Mouse (Mus musculus) CH12.LX (cell line): Measurements from ENCODE around the gene Ppp2r5c. TPM values are rescaled to one million over a fixed set of nuclear protein-coding genes. Genes with fewer than 3 reads are reported as not detected.
A peak's percentile ranks its signal among the peaks of the same experiment; 100 is the strongest.

Experiments used
- DNase-seq: peaks from one replicate; pipeline ENCODE4 v3.0.0-alpha.2; 2013; ENCODE audit errors: extremely low read depth
- H3K27ac ChIP-seq: 2 replicates; pipeline ENCODE4 v1.5.1; 2012; ENCODE audit warnings: low read depth, mild to moderate bottlenecking, control low read depth, moderate library complexity; ENCODE audit not compliant: insufficient read depth
- H3K27me3 ChIP-seq: replicated peaks from 2 replicates; pipeline ENCODE3; 2012; ENCODE audit warnings: inconsistent platforms
- H3K36me3 ChIP-seq, 2 experiments: replicated peaks in 1 of 2; 2 replicates each; pipeline versions ENCODE3 to v1.6.1; 2012; ENCODE audit warnings: inconsistent platforms in 1 of 2, low read length in 1 of 2, mild to moderate bottlenecking in 1 of 2, mixed read lengths in 1 of 2, moderate library complexity in 1 of 2; ENCODE audit not compliant: control insufficient read depth in 1 of 2, insufficient read depth in 1 of 2
- H3K4me1 ChIP-seq, 2 experiments: 2 replicates each; pipeline ENCODE4 v1.6.1; 2012; ENCODE audit warnings: inconsistent platforms in 1 of 2, moderate library complexity in 1 of 2; ENCODE audit not compliant: insufficient read depth in 2 of 2, control insufficient read depth in 1 of 2
- H3K4me2 ChIP-seq: 2 replicates; pipeline ENCODE4 v1.6.1; 2012; ENCODE audit warnings: low read depth, mild to moderate bottlenecking, control low read depth; ENCODE audit not compliant: poor library complexity, insufficient read depth, severe bottlenecking
- H3K4me3 ChIP-seq, 3 experiments: fragments of 150-350 bp in 1 of 3; sonication (generic) in 1 of 3; replicated peaks in 1 of 3; 2 replicates each; pipeline versions ENCODE3 to v1.5.1; 2011 to 2012; ENCODE audit warnings: low read depth in 2 of 3, low read length in 2 of 3, mild to moderate bottlenecking in 2 of 3, moderate library complexity in 2 of 3, control low read depth in 1 of 3, improper control_type of control experiment in 1 of 3, inconsistent platforms in 1 of 3, mixed read lengths in 1 of 3; ENCODE audit not compliant: poor library complexity in 1 of 3
- H3K79me2 ChIP-seq: replicated peaks from 2 replicates; pipeline ENCODE4 v1.6.1; 2012; ENCODE audit warnings: mild to moderate bottlenecking, moderate library complexity; ENCODE audit not compliant: control insufficient read depth, poor library complexity, insufficient read depth, severe bottlenecking; ENCODE audit errors: extremely low read depth
- H3K9ac ChIP-seq: 2 replicates; pipeline ENCODE4 v1.6.1; 2012; ENCODE audit warnings: low read depth, mild to moderate bottlenecking, control low read depth, moderate library complexity; ENCODE audit not compliant: insufficient read depth
- H3K9me3 ChIP-seq: replicated peaks from 2 replicates; pipeline ENCODE3; 2012; ENCODE audit warnings: low read length, inconsistent platforms, mixed read lengths
- BHLHE40 ChIP-seq: IDR thresholded peaks from 2 replicates; pipeline ENCODE4 v1.6.1; 2011; ENCODE audit warnings: mild to moderate bottlenecking, low read depth, low read length, improper control_type of control experiment
- CHD2 ChIP-seq: IDR thresholded peaks from 2 replicates; pipeline ENCODE4 v1.6.1; 2011; ENCODE audit warnings: low read length, improper control_type of control experiment
- CTCF ChIP-seq, 2 experiments: IDR thresholded peaks in 1 of 2; conservative IDR thresholded peaks in 1 of 2; 2 replicates each; pipeline ENCODE4 v1.5.1; 2011 to 2012; ENCODE audit warnings: low read depth in 2 of 2, low read length in 2 of 2, improper control_type of control experiment in 1 of 2, inconsistent platforms in 1 of 2, mild to moderate bottlenecking in 1 of 2, moderate library complexity in 1 of 2
- E2F4 ChIP-seq: IDR thresholded peaks from 2 replicates; pipeline ENCODE4 v1.6.1; 2011; ENCODE audit warnings: low read depth, low read length, improper control_type of control experiment; ENCODE audit not compliant: insufficient replicate concordance
- EP300 ChIP-seq: IDR thresholded peaks from 2 replicates; pipeline ENCODE4 v1.6.1; 2011; ENCODE audit warnings: low read length, improper control_type of control experiment
- GABPA ChIP-seq: IDR thresholded peaks from 2 replicates; pipeline ENCODE4 v1.6.1; 2012; ENCODE audit warnings: low read depth, low read length, improper control_type of control experiment, inconsistent platforms; ENCODE audit not compliant: insufficient replicate concordance
- HCFC1 ChIP-seq: IDR thresholded peaks from 2 replicates; pipeline ENCODE4 v1.6.1; 2012; ENCODE audit warnings: low read depth, mild to moderate bottlenecking, inconsistent platforms, low read length, improper control_type of control experiment
- IRF4 ChIP-seq: IDR thresholded peaks from 2 replicates; pipeline ENCODE4 v1.6.1; 2014; ENCODE audit warnings: low read depth, mild to moderate bottlenecking, inconsistent platforms, low read length, improper control_type of control experiment
- JUN ChIP-seq: IDR thresholded peaks from 2 replicates; pipeline ENCODE4 v1.6.1; 2011; ENCODE audit warnings: low read depth, mild to moderate bottlenecking, low read length, improper control_type of control experiment, moderate library complexity; ENCODE audit not compliant: insufficient read depth
- MAFK ChIP-seq: IDR thresholded peaks from 2 replicates; pipeline ENCODE4 v1.6.1; 2011; ENCODE audit warnings: low read length, improper control_type of control experiment; ENCODE audit not compliant: insufficient replicate concordance
- MAZ ChIP-seq: IDR thresholded peaks from 2 replicates; pipeline ENCODE4 v1.6.1; 2012; ENCODE audit warnings: low read depth, mild to moderate bottlenecking, inconsistent platforms, low read length, improper control_type of control experiment, moderate library complexity
- MEF2A ChIP-seq: IDR thresholded peaks from 2 replicates; pipeline ENCODE4 v1.6.1; 2014; ENCODE audit warnings: low read depth, mild to moderate bottlenecking, inconsistent platforms, low read length, improper control_type of control experiment, borderline replicate concordance
- MYC ChIP-seq: IDR thresholded peaks from 2 replicates; pipeline ENCODE4 v1.6.1; 2011; ENCODE audit warnings: low read depth, mild to moderate bottlenecking, improper control_type of control experiment, low read length
- NELFE ChIP-seq: IDR thresholded peaks from 2 replicates; pipeline ENCODE4 v1.6.1; 2011; ENCODE audit warnings: low read depth, low read length, improper control_type of control experiment
- PAX5 ChIP-seq: IDR thresholded peaks from 2 replicates; pipeline ENCODE4 v1.6.1; 2012; ENCODE audit warnings: low read length, inconsistent platforms, mixed read lengths
- RAD21 ChIP-seq: IDR thresholded peaks from 2 replicates; pipeline ENCODE4 v1.6.1; 2011; ENCODE audit warnings: low read depth, mild to moderate bottlenecking, low read length, improper control_type of control experiment, moderate library complexity
- SMC3 ChIP-seq: IDR thresholded peaks from 2 replicates; pipeline ENCODE4 v1.6.1; 2011; ENCODE audit warnings: low read depth, low read length, improper control_type of control experiment
- UBTF ChIP-seq: IDR thresholded peaks from 2 replicates; pipeline ENCODE4 v1.6.1; 2012; ENCODE audit warnings: low read depth, mild to moderate bottlenecking, inconsistent platforms, low read length, improper control_type of control experiment, moderate library complexity
- USF2 ChIP-seq: conservative IDR thresholded peaks from 2 replicates; pipeline ENCODE4 v1.6.1; 2011; ENCODE audit warnings: low read depth, low read length, improper control_type of control experiment
- ZNF384 ChIP-seq: IDR thresholded peaks from 2 replicates; pipeline ENCODE4 v1.6.1; 2012; ENCODE audit warnings: low read depth, low read length, improper control_type of control experiment, inconsistent platforms
- dilution Hi-C: fragments of 300-500 bp; cut with MboI; formaldehyde crosslinking; loops from 2 replicates; pipeline ENCODE4 v1.14.3; 2020; ENCODE audit warnings: low sequenced_read_pairs; ENCODE audit not compliant: extremely low pct_unique_long_range_greater_than_20kb, extremely low pct_ligation_motif_present
- in situ Hi-C: fragments of 300-500 bp; cut with MboI; formaldehyde crosslinking; loops from 3 replicates; pipeline ENCODE4 v1.14.3; 2019; ENCODE audit warnings: low sequenced_read_pairs, low pct_ligation_motif_present, low pct_unique_long_range_greater_than_20kb, mixed read lengths
- polyA plus RNA-seq: library from polyadenylated mRNA; unstranded; fragments of >175 nt; gene quantifications from 2 replicates; pipeline ENCODE4 v1.2.1, GENCODE M21; 2012; ENCODE audit warnings: low read depth; ENCODE audit not compliant: insufficient read length
- total RNA-seq, 2 experiments: library from RNA; depleted of rRNA; stranded (reverse); fragments of 300-350 nt in 1 of 2; fragments of >200 nt in 1 of 2; gene quantifications; 2 replicates each; pipeline ENCODE4 v1.2.3; 2012 to 2014

Gene Ppp2r5c
- total and polyA plus RNA-seq, 3 experiments = 71.6 to 111 (median 97.7) TPM

DNA sequence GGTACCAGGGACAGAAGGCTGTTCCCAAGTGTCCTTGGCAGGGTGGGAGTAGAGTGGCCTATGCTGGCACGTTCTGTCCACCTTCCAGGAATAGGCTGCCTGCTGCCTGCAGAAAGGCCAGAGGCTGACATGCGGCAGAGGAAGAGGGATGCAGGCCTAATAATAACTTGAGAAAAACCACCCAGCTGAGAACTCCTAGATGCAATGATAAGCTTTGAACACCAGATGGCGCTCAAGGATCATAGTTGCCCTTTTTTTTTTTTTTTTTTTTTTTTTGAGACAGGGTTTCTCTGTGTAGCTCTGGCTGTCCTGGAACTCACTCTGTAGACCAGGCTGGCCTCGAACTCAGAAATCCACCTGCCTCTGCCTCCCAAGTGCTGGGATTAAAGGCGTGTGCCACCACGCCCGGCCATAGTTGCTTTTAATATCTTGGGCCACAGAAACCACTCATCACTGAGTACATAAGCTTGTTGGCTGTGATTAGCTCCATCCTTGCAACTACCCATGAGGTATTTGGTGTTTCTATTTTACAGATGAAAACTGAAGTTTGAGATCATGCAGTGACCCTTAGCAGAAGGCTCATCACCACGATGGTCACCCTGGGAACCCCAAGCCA, 28.1 kb upstream of the Ppp2r5c start:
- dilution Hi-C loops (no loop called here), in situ Hi-C loops (loop anchor here (5.0 kb wide), 1 partner anchor 423 kb away; the partner anchor contains the start of gene Mok)
- TF ChIP-seq PAX5 (no peak), MAZ (no peak), SMC3 (peak; percentile 61), CTCF (conservative IDR thresholded peaks at IDR 0.05 in 1 of 2, IDR thresholded peaks at IDR 0.05 in 1 of 2; ENCODE audit: low read depth in 2 of 2, low read length in 2 of 2) (peak; percentile 44 to 74), RAD21 (peak; percentile 70), BHLHE40 (no peak), ZNF384 (peak; percentile 98), EP300 (no peak)
- Histone ChIP-seq H3K27ac (no peak overlapping the region), H3K4me1 (peaks cover 6 to 10% of the 10 kb centered on the region in 2 experiments; a peak in 3 of 4 replicates), H3K9ac (no peak overlapping the region), H3K79me2 (no peaks in the 10 kb centered on the region), H3K9me3 (no peaks in the 10 kb centered on the region), H3K27me3 (peaks cover 16% of the 10 kb centered on the region), H3K4me2 (peak overlapping the region; percentile 64), H3K36me3 (no peaks in the 10 kb centered on the region), H3K4me3 (no peak overlapping the region)
- DNase-seq = peak; percentile 71

- Histone ChIP-seq H3K4me3 (no peak overlapping the region), H3K9ac (no peak overlapping the region), H3K36me3 (no peaks in the 10 kb centered on the region), H3K4me2 (no peak overlapping the region), H3K27me3 (peaks cover 16% of the 10 kb centered on the region), H3K4me1 (peaks cover 6 to 10% of the 10 kb centered on the region in 2 experiments; a peak in 3 of 4 replicates), H3K9me3 (no peaks in the 10 kb centered on the region), H3K79me2 (no peaks in the 10 kb centered on the region), H3K27ac (no peak overlapping the region)
- TF ChIP-seq E2F4 (no peak), GABPA (no peak), HCFC1 (no peak), MYC (no peak), USF2 (no peak), BHLHE40 (no peak), UBTF (no peak), MAZ (no peak), NELFE (no peak), JUN (no peak), MAFK (no peak), MEF2A (no peak), RAD21 (no peak), CHD2 (no peak), CTCF (conservative IDR thresholded peaks at IDR 0.05 in 1 of 2, IDR thresholded peaks at IDR 0.05 in 1 of 2; ENCODE audit: low read depth in 2 of 2, low read length in 2 of 2) (no peak), IRF4 (no peak), SMC3 (no peak)
- DNase-seq = peak; percentile 20
- dilution Hi-C loops (no loop called here), in situ Hi-C loops (loop anchor here (5.0 kb wide), 1 partner anchor 422 kb away; the partner anchor contains the start of gene Mok)
Measured at GRCm38 (mm10) chr12:110419879-110420278, 27.0 kb upstream of the Ppp2r5c start.
